Mouse (Mus musculus) G1E (cell line): ENCODE measurements around the gene Pou6f1. TPM values are rescaled to one million over a fixed set of nuclear protein-coding genes. Genes with fewer than 3 reads are reported as not detected.
"Not testable (repeated sequence)": the region's sequence is repeated elsewhere in the genome, so short reads cannot be mapped to it uniquely, and the experiment has no call there.

Source experiments
- ATAC-seq: 2 replicates; pipeline ENCODE4 v1.8.0; 2016; ENCODE audit warnings: mild to moderate bottlenecking; ENCODE audit not compliant: insufficient number of reproducible peaks, poor library complexity, low FRiP score, severe bottlenecking; ENCODE audit errors: extremely low read depth
- DNase-seq: peaks from one replicate; pipeline ENCODE4 v3.0.0; 2012; ENCODE audit warnings: low spot score
- H3K27me3 ChIP-seq: 2 replicates; pipeline ENCODE4 v1.6.1; 2012; ENCODE audit warnings: mild to moderate bottlenecking, low read length, inconsistent platforms; ENCODE audit not compliant: insufficient read depth
- H3K36me3 ChIP-seq: replicated peaks from 2 replicates; pipeline ENCODE3; 2012; ENCODE audit warnings: mild to moderate bottlenecking, inconsistent platforms
- H3K4me1 ChIP-seq: 2 replicates; pipeline ENCODE4 v1.6.1; 2012; ENCODE audit warnings: low read depth, low read length, inconsistent platforms, mixed read lengths; ENCODE audit not compliant: insufficient read depth
- H3K4me3 ChIP-seq: 2 replicates; pipeline ENCODE4 v1.5.1; 2012; ENCODE audit warnings: low read depth, mild to moderate bottlenecking, inconsistent platforms, low read length, moderate library complexity, mixed read lengths
- H3K9me3 ChIP-seq: replicated peaks from 2 replicates; pipeline ENCODE4 v1.6.1; 2012; ENCODE audit warnings: inconsistent platforms
- CTCF ChIP-seq: IDR thresholded peaks from 2 replicates; pipeline ENCODE4 v1.5.1; 2012; ENCODE audit warnings: low read depth, low read length, inconsistent platforms, mixed read lengths
- GATA1 ChIP-seq: IDR thresholded peaks from 2 replicates; pipeline ENCODE4 v1.6.1; 2012; ENCODE audit warnings: borderline replicate concordance, low read length, inconsistent platforms, mixed read lengths
- GATA2 ChIP-seq: IDR thresholded peaks from 2 replicates; pipeline ENCODE4 v1.6.1; 2012; ENCODE audit warnings: low read depth, low read length, inconsistent platforms, borderline replicate concordance
- POLR2AphosphoS5 ChIP-seq: IDR thresholded peaks from 2 replicates; pipeline ENCODE4 v1.6.1; 2012; ENCODE audit warnings: low read depth, low read length, inconsistent platforms; ENCODE audit not compliant: insufficient replicate concordance
- TAL1 ChIP-seq: conservative IDR thresholded peaks from 2 replicates; pipeline ENCODE4 v1.6.1; 2012; ENCODE audit warnings: low read depth, low read length, inconsistent platforms, mixed read lengths
- polyA plus RNA-seq: library from polyadenylated mRNA; stranded (reverse); fragments of >175 nt; gene quantifications from 2 replicates; pipeline ENCODE4 v1.2.3, GENCODE M21; 2012
- total RNA-seq, 2 experiments: library from RNA; stranded (forward) in 1 of 2; stranded (reverse) in 1 of 2; fragments of 200-1000 nt in 1 of 2; fragments of >200 nt in 1 of 2; fragmentation: Nextera tagmentation in 1 of 2; gene quantifications; 2 replicates each; pipeline ENCODE4 v1.2.3; 2014 to 2017

The Pou6f1 gene
- total and polyA plus RNA-seq, 3 experiments, result 0.11 to 0.53 (median 0.33) TPM

DNA sequence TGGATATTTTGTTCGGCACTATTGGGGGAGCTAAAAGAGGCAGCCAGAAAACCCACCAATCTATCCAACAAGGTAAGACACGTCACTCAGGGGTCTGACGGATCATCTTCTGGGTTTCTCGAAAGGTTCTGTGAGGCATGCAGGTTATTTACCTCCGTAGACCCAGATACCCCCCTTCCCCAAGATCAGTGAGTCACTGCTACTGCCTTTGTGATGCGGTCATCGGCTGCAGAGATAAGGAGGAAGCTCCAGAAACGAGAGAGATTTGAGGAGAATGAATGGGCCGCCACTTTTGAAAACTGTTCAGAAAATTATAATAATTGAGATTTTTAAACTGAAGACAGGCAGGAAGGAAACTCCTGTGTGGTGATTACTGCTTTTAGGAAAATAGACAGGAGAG is 43.4 kb downstream of the Pou6f1 start:
- DNase-seq (no peak), ATAC-seq (no peak)
- Histone ChIP-seq H3K9me3 (no peaks in the 10 kb centered on the region), H3K4me1 (peaks cover 8% of the 10 kb centered on the region), H3K27me3 (0 out of 2 replicates have a peak, but pooled peaks cover 3% of the 10 kb centered on the region), H3K4me3 (no peak overlapping the region), H3K36me3 (no peaks in the 10 kb centered on the region)
- TF ChIP-seq TAL1 (no peak), CTCF (no peak), GATA2 (no peak), GATA1 (no peak), POLR2AphosphoS5 (no peak)

DNA sequence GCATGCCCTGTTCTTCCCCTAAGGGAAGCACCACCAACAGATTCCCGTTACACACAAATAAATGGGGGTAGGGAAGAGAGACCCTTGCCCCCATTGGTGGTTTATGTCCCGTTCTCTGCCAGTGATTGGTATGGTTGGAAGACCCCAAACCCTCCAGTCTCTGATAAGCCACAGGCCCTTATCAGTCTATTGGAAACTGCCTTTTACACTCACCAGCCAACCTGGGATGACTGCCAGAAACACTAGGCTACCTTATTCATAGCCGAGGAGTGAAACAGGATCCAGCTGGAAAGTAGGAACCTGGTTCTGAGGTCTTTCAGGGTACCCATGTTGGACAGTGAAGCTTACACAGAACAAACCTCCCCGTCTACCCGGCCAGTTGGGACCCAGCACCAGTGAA is 43.8 kb downstream of the Pou6f1 start:
- H3K4me3 ChIP-seq, result no peak overlapping the region
- H3K27me3 ChIP-seq, result 0 out of 2 replicates have a peak, but pooled peaks cover 3% of the 10 kb centered on the region
- no peaks in the 10 kb centered on the region for H3K36me3 ChIP-seq
- TF ChIP-seq POLR2AphosphoS5 (no peak), GATA2 (no peak), CTCF (no peak), TAL1 (no peak), GATA1 (no peak)
- ATAC-seq (no peak), DNase-seq (no peak)
- no peaks in the 10 kb centered on the region for H3K9me3 ChIP-seq
- peaks cover 12% of the 10 kb centered on the region for H3K4me1 ChIP-seq

DNA sequence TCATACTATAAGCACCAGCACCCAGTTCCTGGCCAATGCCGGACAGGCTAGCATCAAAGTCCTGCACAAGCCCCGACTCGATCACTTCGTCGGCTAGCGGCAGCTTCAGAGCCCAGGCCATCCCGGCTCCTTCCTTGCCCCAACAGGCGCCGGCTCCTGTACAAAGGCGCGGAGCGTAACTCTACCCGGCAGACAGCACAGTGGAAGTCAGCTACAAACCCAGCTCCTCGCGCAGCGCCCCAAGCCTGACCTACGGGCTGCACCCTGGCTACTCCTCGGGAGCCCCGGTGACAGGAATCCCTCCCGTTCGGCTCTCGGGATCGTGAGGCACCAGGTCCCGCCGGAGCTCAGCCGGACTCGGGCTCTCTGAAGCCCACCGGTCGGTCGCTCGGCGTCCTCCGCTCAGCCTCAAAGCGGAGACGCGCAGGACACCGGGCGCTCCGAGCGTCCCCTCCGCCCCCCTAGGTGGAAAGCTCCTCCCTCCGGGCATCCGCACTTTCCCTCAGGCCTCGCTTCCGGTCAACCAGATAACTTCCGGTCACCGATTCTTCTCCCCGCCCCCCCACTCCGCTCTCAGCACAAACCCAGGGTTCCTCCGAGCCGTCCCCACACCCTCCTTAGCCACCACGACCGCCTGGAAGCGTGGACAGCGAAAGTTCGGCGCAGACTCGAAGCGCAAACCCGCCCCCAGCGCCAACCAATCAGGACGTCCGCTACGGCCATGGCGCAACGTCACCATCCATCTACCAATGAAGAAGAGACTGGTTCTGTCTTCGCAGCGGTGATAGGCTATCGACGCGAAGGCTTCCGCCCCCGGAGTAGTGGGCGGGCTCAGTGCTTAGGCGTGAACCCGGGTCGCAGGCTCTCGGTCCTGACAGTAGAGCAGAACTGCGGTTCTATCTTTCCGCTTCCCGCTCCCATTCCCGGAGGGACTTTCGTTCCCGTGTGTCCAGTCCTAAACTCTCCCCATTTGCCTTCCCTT is 48.2 kb downstream of the Pou6f1 start, which contains the start of gene Tfcp2:
Gene Tfcp2 (minus strand): TSS at position 683 of the 982 bp plus-strand sequence.
- TF ChIP-seq CTCF, result no peak
- TF ChIP-seq GATA1, result no peak
- TF ChIP-seq GATA2, result no peak
- no peak for TF ChIP-seq POLR2AphosphoS5
- Histone ChIP-seq H3K4me1 (peaks cover 19% of the 10 kb centered on the region), H3K27me3 (no peaks in the 10 kb centered on the region), H3K4me3 (peak within 1 kb of the TSS; percentile 87), H3K9me3 (no peaks in the 10 kb centered on the region), H3K36me3 (peaks cover 20% of the 10 kb centered on the region)
- peak; percentile 95 for DNase-seq
- ATAC-seq, result peak; percentile 100

DNA sequence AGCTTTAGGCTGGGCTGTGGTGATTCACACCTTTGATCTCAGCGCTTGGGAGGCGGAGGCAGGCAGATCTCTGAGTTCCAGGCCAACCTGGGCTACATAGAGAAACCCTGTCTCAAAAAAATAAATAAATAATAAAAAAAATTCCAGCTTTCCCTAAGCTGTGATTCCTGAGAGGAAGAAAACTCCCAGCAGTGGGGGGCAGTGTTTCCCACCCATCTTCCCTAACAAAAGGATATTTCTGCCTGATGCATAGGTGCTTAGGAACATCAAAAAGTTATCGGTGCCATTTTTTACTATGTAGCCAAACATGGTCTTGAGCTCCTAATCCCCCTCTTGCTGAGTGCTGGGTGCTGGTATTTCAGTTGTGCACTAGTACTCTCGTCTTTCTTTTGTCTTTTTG is 49.5 kb downstream of the Pou6f1 start:
- Histone ChIP-seq H3K36me3 (peaks cover 23% of the 10 kb centered on the region), H3K27me3 (no peaks in the 10 kb centered on the region), H3K4me3 (no peak overlapping the region), H3K9me3 (no peaks in the 10 kb centered on the region), H3K4me1 (peaks cover 19% of the 10 kb centered on the region)
- no peak for ATAC-seq
- TF ChIP-seq GATA1 (no peak), POLR2AphosphoS5 (no peak), TAL1 (no peak), CTCF (no peak), GATA2 (no peak)
- DNase-seq, result no peak

DNA sequence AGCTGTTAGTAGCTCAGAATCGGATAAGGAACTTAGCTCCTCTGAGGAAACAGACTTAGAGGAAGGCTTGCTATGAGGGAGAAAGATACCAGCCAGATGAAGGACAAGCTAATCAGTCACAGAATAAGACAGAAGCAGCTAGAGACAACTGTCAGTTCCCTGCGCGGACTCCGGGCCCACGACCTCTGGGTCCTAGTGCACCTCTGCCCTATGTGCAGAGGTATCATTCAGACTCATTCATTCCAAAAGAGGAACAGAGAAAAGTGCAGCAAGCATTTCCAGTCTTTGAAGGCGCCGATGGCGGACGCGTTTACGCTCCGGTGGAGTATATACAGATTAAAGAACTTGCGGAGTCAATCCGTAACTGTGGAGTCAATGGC is 56.1 kb downstream of the Pou6f1 start:
- not testable (repeated sequence) for H3K27me3 ChIP-seq, ATAC-seq, H3K4me3 ChIP-seq, H3K9me3 ChIP-seq, DNase-seq, H3K4me1 ChIP-seq
- peaks cover 16% of the 10 kb centered on the region for H3K36me3 ChIP-seq

DNA sequence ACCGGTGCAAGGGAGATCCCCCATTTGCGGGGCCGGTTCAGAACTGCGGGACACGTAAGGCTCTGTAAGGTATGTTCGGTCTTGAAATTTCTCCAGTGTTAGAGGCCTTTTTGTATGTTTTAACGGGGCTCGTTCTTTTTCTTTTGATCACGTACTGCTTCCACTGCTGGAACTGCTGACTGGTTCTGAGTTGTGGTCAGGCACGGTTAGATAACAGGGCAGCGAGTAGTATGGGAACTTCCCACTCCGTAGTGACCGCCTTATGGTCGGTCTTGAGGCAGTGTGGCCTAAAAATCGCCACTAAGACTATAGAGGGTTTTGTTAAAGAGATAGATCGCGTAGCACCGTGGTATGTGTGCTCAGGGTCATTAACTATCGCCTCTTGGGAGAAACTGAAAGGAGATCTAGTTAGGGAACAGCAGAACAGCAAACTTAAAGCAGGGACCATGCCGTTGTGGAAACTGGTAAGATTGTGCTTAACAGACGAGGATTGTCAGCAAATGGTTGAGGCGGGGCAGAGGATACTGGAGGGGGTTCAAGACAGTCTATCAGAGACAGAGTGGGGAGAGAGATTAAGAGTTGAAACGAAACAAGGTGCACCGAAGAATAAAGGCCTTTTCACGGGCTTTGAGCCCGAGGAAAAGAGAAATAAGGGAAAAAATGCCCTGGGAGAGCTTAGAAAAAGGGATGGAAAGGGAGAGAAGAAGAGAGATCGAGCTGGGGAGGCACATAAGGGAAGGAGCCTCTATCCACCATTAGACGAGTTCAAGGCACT is 56.7 kb downstream of the Pou6f1 start:
- H3K36me3 ChIP-seq, result peaks cover 10% of the 10 kb centered on the region
- DNase-seq, H3K9me3 ChIP-seq, H3K27me3 ChIP-seq, ATAC-seq, H3K4me1 ChIP-seq, H3K4me3 ChIP-seq: not testable (repeated sequence)
